Mouse (Mus musculus) MEL (cell line): ENCODE results near the gene Cnot9. TPM values are rescaled to one million over a fixed set of nuclear protein-coding genes. Genes with fewer than 3 reads are reported as not detected.

ENCODE experiments used
- DNase-seq: peaks from one replicate; pipeline ENCODE4 v3.0.0; 2011; ENCODE audit warnings: low read depth, low spot score
- H3K27ac ChIP-seq: 2 replicates; pipeline ENCODE4 v1.5.1; 2012; ENCODE audit warnings: low read depth, mild to moderate bottlenecking, control low read depth, low read length, moderate library complexity; ENCODE audit not compliant: control insufficient read depth
- H3K27me3 ChIP-seq, 2 experiments: fragments of 150-350 bp in 1 of 2; sonication (generic) in 1 of 2; 2 replicates each; pipeline ENCODE4 v1.6.1; 2012; ENCODE audit warnings: low read length in 2 of 2, mild to moderate bottlenecking in 2 of 2, improper control_type of control experiment in 1 of 2, moderate library complexity in 1 of 2; ENCODE audit not compliant: insufficient read depth in 2 of 2, control insufficient read depth in 1 of 2
- H3K36me3 ChIP-seq, 2 experiments: 2 replicates each; pipeline ENCODE4 v1.6.1; 2012 to 2014; ENCODE audit warnings: low read length in 2 of 2, improper control_type of control experiment in 1 of 2, inconsistent platforms in 1 of 2, mild to moderate bottlenecking in 1 of 2; ENCODE audit not compliant: insufficient read depth in 2 of 2, control insufficient read depth in 1 of 2
- H3K4me1 ChIP-seq, 2 experiments: fragments of 150-350 bp in 1 of 2; sonication (generic) in 1 of 2; 2 replicates each; pipeline ENCODE4 v1.6.1; 2012; ENCODE audit warnings: low read length in 2 of 2, improper control_type of control experiment in 1 of 2, mild to moderate bottlenecking in 1 of 2; ENCODE audit not compliant: insufficient read depth in 2 of 2, control insufficient read depth in 1 of 2
- H3K4me3 ChIP-seq, 2 experiments: fragments of 150-350 bp in 1 of 2; sonication (generic) in 1 of 2; 2 replicates each; pipeline ENCODE4 v1.5.1; 2012; ENCODE audit warnings: low read depth in 2 of 2, low read length in 2 of 2, mild to moderate bottlenecking in 2 of 2, moderate library complexity in 2 of 2, control low read depth in 1 of 2, improper control_type of control experiment in 1 of 2; ENCODE audit not compliant: control insufficient read depth in 1 of 2, insufficient read depth in 1 of 2
- H3K79me2 ChIP-seq: 2 replicates; pipeline ENCODE4 v1.6.1; 2012; ENCODE audit warnings: mild to moderate bottlenecking, low read length, moderate library complexity; ENCODE audit not compliant: control insufficient read depth, poor library complexity, insufficient read depth
- H3K9ac ChIP-seq: 2 replicates; pipeline ENCODE4 v1.6.1; 2012; ENCODE audit warnings: low read depth, mild to moderate bottlenecking, control low read depth, low read length, moderate library complexity; ENCODE audit not compliant: control insufficient read depth, poor library complexity, severe bottlenecking
- H3K9me3 ChIP-seq: fragments of 150-350 bp; sonication (generic); replicated peaks from 2 replicates; pipeline ENCODE4 v1.6.1; 2012; ENCODE audit warnings: mild to moderate bottlenecking, low read length, improper control_type of control experiment, moderate library complexity; ENCODE audit not compliant: insufficient read depth
- CHD1 ChIP-seq: IDR thresholded peaks from 2 replicates; pipeline ENCODE4 v1.6.1; 2012; ENCODE audit warnings: low read depth, mild to moderate bottlenecking, inconsistent platforms, low read length, improper control_type of control experiment
- CHD2 ChIP-seq: IDR thresholded peaks from 2 replicates; pipeline ENCODE4 v1.6.1; 2011; ENCODE audit warnings: low read length, improper control_type of control experiment
- CTCF ChIP-seq, 3 experiments: IDR thresholded peaks in 2 of 3; conservative IDR thresholded peaks in 1 of 3; 2 replicates each; pipeline ENCODE4 v1.5.1; 2011 to 2012; ENCODE audit warnings: low read length in 3 of 3, low read depth in 2 of 3, mild to moderate bottlenecking in 2 of 3, improper control_type of control experiment in 1 of 3, inconsistent platforms in 1 of 3, mixed read lengths in 1 of 3, moderate library complexity in 1 of 3; ENCODE audit not compliant: control insufficient read depth in 1 of 3, insufficient read depth in 1 of 3, poor library complexity in 1 of 3, severe bottlenecking in 1 of 3
- E2F4 ChIP-seq: IDR thresholded peaks from 2 replicates; pipeline ENCODE4 v1.6.1; 2011; ENCODE audit warnings: low read depth, low read length, improper control_type of control experiment, borderline replicate concordance
- ELF1 ChIP-seq: IDR thresholded peaks from 2 replicates; pipeline ENCODE4 v1.6.1; 2014; ENCODE audit warnings: low read depth, mild to moderate bottlenecking, inconsistent platforms, low read length, improper control_type of control experiment, moderate library complexity
- EP300 ChIP-seq, 2 experiments: IDR thresholded peaks; 2 replicates each; pipeline ENCODE4 v1.6.1; 2011; ENCODE audit warnings: improper control_type of control experiment in 2 of 2, low read length in 2 of 2, low read depth in 1 of 2, mild to moderate bottlenecking in 1 of 2
- ETS1 ChIP-seq: IDR thresholded peaks from 2 replicates; pipeline ENCODE4 v1.6.1; 2012; ENCODE audit warnings: low read depth, mild to moderate bottlenecking, inconsistent platforms, low read length, improper control_type of control experiment, moderate library complexity
- GABPA ChIP-seq: IDR thresholded peaks from 2 replicates; pipeline ENCODE4 v1.6.1; 2012; ENCODE audit warnings: low read depth, mild to moderate bottlenecking, inconsistent platforms, low read length, improper control_type of control experiment, moderate library complexity
- GATA1 ChIP-seq: IDR thresholded peaks from 2 replicates; pipeline ENCODE4 v1.6.1; 2011; ENCODE audit warnings: low read depth, low read length, improper control_type of control experiment
- HCFC1 ChIP-seq: IDR thresholded peaks from 2 replicates; pipeline ENCODE4 v1.6.1; 2012; ENCODE audit warnings: low read depth, mild to moderate bottlenecking, inconsistent platforms, low read length, improper control_type of control experiment, moderate library complexity
- JUND ChIP-seq: IDR thresholded peaks from 2 replicates; pipeline ENCODE4 v1.6.1; 2011; ENCODE audit warnings: low read depth, mild to moderate bottlenecking, improper control_type of control experiment, low read length
- KAT2A ChIP-seq: conservative IDR thresholded peaks from 2 replicates; pipeline ENCODE4 v1.6.1; 2012; ENCODE audit warnings: low read depth, low read length, improper control_type of control experiment, inconsistent platforms
- MAFK ChIP-seq: IDR thresholded peaks from 2 replicates; pipeline ENCODE4 v1.6.1; 2011; ENCODE audit warnings: low read depth, mild to moderate bottlenecking, low read length, improper control_type of control experiment, borderline replicate concordance
- MAX ChIP-seq: IDR thresholded peaks from 2 replicates; pipeline ENCODE4 v1.6.1; 2011; ENCODE audit warnings: low read length, improper control_type of control experiment
- MAZ ChIP-seq: IDR thresholded peaks from 2 replicates; pipeline ENCODE4 v1.6.1; 2012; ENCODE audit warnings: low read depth, mild to moderate bottlenecking, inconsistent platforms, low read length, improper control_type of control experiment
- MEF2A ChIP-seq: IDR thresholded peaks from 2 replicates; pipeline ENCODE4 v1.6.1; 2014; ENCODE audit warnings: low read depth, mild to moderate bottlenecking, inconsistent platforms, low read length, improper control_type of control experiment; ENCODE audit not compliant: poor library complexity, insufficient replicate concordance, severe bottlenecking; ENCODE audit errors: extremely low read depth
- MXI1 ChIP-seq: IDR thresholded peaks from 2 replicates; pipeline ENCODE4 v1.6.1; 2011; ENCODE audit warnings: mild to moderate bottlenecking, low read depth, low read length, improper control_type of control experiment
- MYB ChIP-seq: IDR thresholded peaks from 2 replicates; pipeline ENCODE4 v1.6.1; 2011; ENCODE audit warnings: mild to moderate bottlenecking, low read depth, low read length, improper control_type of control experiment
- MYC ChIP-seq: IDR thresholded peaks from 2 replicates; pipeline ENCODE4 v1.6.1; 2011; ENCODE audit warnings: low read depth, mild to moderate bottlenecking, low read length, improper control_type of control experiment, moderate library complexity
- NELFE ChIP-seq: IDR thresholded peaks from 2 replicates; pipeline ENCODE4 v1.6.1; 2011; ENCODE audit warnings: low read depth, low read length, improper control_type of control experiment
- NRF1 ChIP-seq: IDR thresholded peaks from 2 replicates; pipeline ENCODE4 v1.6.1; 2014; ENCODE audit warnings: low read depth, mild to moderate bottlenecking, inconsistent platforms, low read length, improper control_type of control experiment, moderate library complexity; ENCODE audit not compliant: poor library complexity, insufficient read depth, severe bottlenecking
- POLR2A ChIP-seq, 2 experiments: IDR thresholded peaks; 2 replicates each; pipeline ENCODE4 v1.6.1; 2011 to 2012; ENCODE audit warnings: low read length in 2 of 2, mild to moderate bottlenecking in 2 of 2, control low read depth in 1 of 2, improper control_type of control experiment in 1 of 2, low read depth in 1 of 2, moderate library complexity in 1 of 2; ENCODE audit not compliant: control insufficient read depth in 1 of 2, insufficient read depth in 1 of 2, poor library complexity in 1 of 2
- POLR2AphosphoS2 ChIP-seq: IDR thresholded peaks from 2 replicates; pipeline ENCODE4 v1.6.1; 2011; ENCODE audit warnings: low read length, improper control_type of control experiment
- POLR2AphosphoS5 ChIP-seq: IDR thresholded peaks from 2 replicates; pipeline ENCODE4 v1.6.1; 2012; ENCODE audit warnings: low read depth, borderline replicate concordance, mild to moderate bottlenecking, inconsistent platforms, low read length, moderate library complexity, mixed read lengths
- RAD21 ChIP-seq: IDR thresholded peaks from 2 replicates; pipeline ENCODE4 v1.6.1; 2011; ENCODE audit warnings: mild to moderate bottlenecking, low read depth, low read length, improper control_type of control experiment
- RCOR1 ChIP-seq: IDR thresholded peaks from 2 replicates; pipeline ENCODE4 v1.6.1; 2012; ENCODE audit warnings: low read depth, mild to moderate bottlenecking, inconsistent platforms, low read length, improper control_type of control experiment
- SIN3A ChIP-seq: IDR thresholded peaks from 2 replicates; pipeline ENCODE4 v1.6.1; 2012; ENCODE audit warnings: low read length, improper control_type of control experiment, inconsistent platforms
- SMC3 ChIP-seq: IDR thresholded peaks from 2 replicates; pipeline ENCODE4 v1.6.1; 2011; ENCODE audit warnings: low read depth, low read length, improper control_type of control experiment
- TAL1 ChIP-seq: IDR thresholded peaks from 2 replicates; pipeline ENCODE4 v1.6.1; 2012; ENCODE audit warnings: mild to moderate bottlenecking, inconsistent platforms, low read length, moderate library complexity, mixed read lengths
- TBP ChIP-seq: IDR thresholded peaks from 2 replicates; pipeline ENCODE4 v1.8.0; 2011; ENCODE audit warnings: low read depth, low read length, improper control_type of control experiment
- TCF12 ChIP-seq: IDR thresholded peaks from 2 replicates; pipeline ENCODE4 v1.6.1; 2014; ENCODE audit warnings: low read depth, mild to moderate bottlenecking, inconsistent platforms, low read length, improper control_type of control experiment, moderate library complexity
- UBTF ChIP-seq: IDR thresholded peaks from 2 replicates; pipeline ENCODE4 v1.6.1; 2012; ENCODE audit warnings: low read depth, mild to moderate bottlenecking, inconsistent platforms, low read length, improper control_type of control experiment, moderate library complexity, borderline replicate concordance; ENCODE audit not compliant: insufficient read depth
- USF1 ChIP-seq: IDR thresholded peaks from 2 replicates; pipeline ENCODE4 v1.6.1; 2014; ENCODE audit warnings: low read depth, mild to moderate bottlenecking, inconsistent platforms, low read length, improper control_type of control experiment, moderate library complexity
- USF2 ChIP-seq, 2 experiments: IDR thresholded peaks; 2 replicates each; pipeline ENCODE4 v1.6.1; 2011 to 2012; ENCODE audit warnings: improper control_type of control experiment in 2 of 2, low read length in 2 of 2, borderline replicate concordance in 1 of 2, inconsistent platforms in 1 of 2, low read depth in 1 of 2, mild to moderate bottlenecking in 1 of 2; ENCODE audit not compliant: insufficient read depth in 1 of 2
- ZC3H11A ChIP-seq: IDR thresholded peaks from 2 replicates; pipeline ENCODE4 v1.6.1; 2012; ENCODE audit warnings: low read depth, mild to moderate bottlenecking, inconsistent platforms, low read length, improper control_type of control experiment
- ZKSCAN1 ChIP-seq: IDR thresholded peaks from 2 replicates; pipeline ENCODE4 v1.6.1; 2012; ENCODE audit warnings: low read depth, mild to moderate bottlenecking, inconsistent platforms, low read length, improper control_type of control experiment, moderate library complexity
- ZNF384 ChIP-seq: IDR thresholded peaks from 2 replicates; pipeline ENCODE4 v1.6.1; 2012; ENCODE audit warnings: low read depth, mild to moderate bottlenecking, inconsistent platforms, low read length, improper control_type of control experiment
- polyA plus RNA-seq, 2 experiments: library from polyadenylated mRNA; stranded (reverse) in 1 of 2; unstranded in 1 of 2; fragments of >175 nt in 1 of 2; fragments of >200 nt in 1 of 2; gene quantifications; 2 replicates each; pipeline versions ENCODE4 v1.2.1 to v1.2.4; 2012; ENCODE audit warnings: low replicate concordance in 2 of 2, low read depth in 1 of 2; ENCODE audit not compliant: insufficient read length in 2 of 2, insufficient read depth in 1 of 2, missing spikeins in 1 of 2
- total RNA-seq: library from RNA; depleted of rRNA; stranded (reverse); fragments of 300-350 nt; gene quantifications from 2 replicates; pipeline ENCODE4 v1.2.3, GENCODE M21; 2012

Gene Cnot9
- total and polyA plus RNA-seq, 3 experiments: 65.1 to 85.0 TPM; not detected in 1

- Histone ChIP-seq H3K79me2 (peaks cover 67% of the 10 kb centered on the region), H3K27me3 (no peaks in the 10 kb centered on the region), H3K4me3 (peak overlapping the region; percentile 31 to 65), H3K9ac (peak overlapping the region; percentile 99), H3K36me3 (peaks cover 3 to 43% of the 10 kb centered on the region in 2 experiments; a peak in 3 of 4 replicates), H3K27ac (peak overlapping the region; percentile 98), H3K4me1 (peaks cover 3 to 10% of the 10 kb centered on the region in 2 experiments; a peak in 3 of 4 replicates), H3K9me3 (no peaks in the 10 kb centered on the region)
- DNase-seq: peak; percentile 87
- TF ChIP-seq TAL1 (no peak), CTCF (IDR thresholded peaks at IDR 0.05 in 2 of 3, conservative IDR thresholded peaks at IDR 0.05 in 1 of 3; ENCODE audit: control insufficient read depth in 1 of 3, insufficient read depth in 1 of 3, low read depth in 2 of 3, low read length in 3 of 3, poor library complexity in 1 of 3, severe bottlenecking in 1 of 3) (no peak), MXI1 (peak; percentile 69; the same call in 1 of the 2 replicates), USF2 (IDR thresholded peaks at IDR 0.05; ENCODE audit: borderline replicate concordance in 1 of 2, insufficient read depth in 1 of 2, low read depth in 1 of 2, low read length in 2 of 2) (no peak), POLR2AphosphoS5 (no peak), TCF12 (no peak), MAFK (no peak), POLR2AphosphoS2 (no peak), E2F4 (no peak), MEF2A (no peak), SMC3 (no peak), ZC3H11A (no peak), CHD2 (no peak), CHD1 (no peak; the same call in 1 of the 2 replicates), ZKSCAN1 (no peak), JUND (no peak), RCOR1 (no peak), KAT2A (0 out of 2 replicates have a peak, but pooled peaks have one; percentile 24), POLR2A (IDR thresholded peaks at IDR 0.05; ENCODE audit: control insufficient read depth in 1 of 2, insufficient read depth in 1 of 2, low read depth in 1 of 2, low read length in 2 of 2, poor library complexity in 1 of 2) (peak in 1 of 2 experiments; percentile 60; a peak in 2 of 4 replicates), NRF1 (peak; percentile 12; the same call in 1 of the 2 replicates), ETS1 (no peak), ELF1 (no peak), MAZ (no peak; the same call in 1 of the 2 replicates), NELFE (peak; percentile 47), UBTF (0 out of 2 replicates have a peak, but pooled peaks have one; percentile 35), MYC (no peak), ZNF384 (no peak), RAD21 (no peak), EP300 (IDR thresholded peaks at IDR 0.05; ENCODE audit: low read depth in 1 of 2, low read length in 2 of 2) (no peak), SIN3A (peak; percentile 41; the same call in 1 of the 2 replicates), MYB (no peak), GABPA (no peak), USF1 (peak; percentile 37; the same call in 1 of the 2 replicates), HCFC1 (no peak), MAX (peak; percentile 55; the same call in 1 of the 2 replicates), GATA1 (no peak), TBP (0 out of 2 replicates have a peak, but pooled peaks have one; percentile 32)
These were observed 618 bp downstream of the Cnot9 start for GRCm38 (mm10) chr1:74506471-74506881.
